Mouse (Mus musculus) heart, adult 2 months (tissue): ENCODE measurements at regions not wholly inside any gene's neighbourhood (a gene's known extent, or its start where the extent isn't known, plus 50 kb on each side); places are given as distances from the start of the nearest gene placed in this dataset.

ENCODE experiments used
- CTCF ChIP-seq: fragments of 200-600 bp; IDR thresholded peaks from 2 replicates; pipeline ENCODE4 v1.8.1; 2022; ENCODE audit warnings: antibody characterized with exemption, mild to moderate bottlenecking, moderate library complexity
- POLR2A ChIP-seq: fragments of 200-500 bp; IDR thresholded peaks from 2 replicates; pipeline ENCODE4 v1.6.1; 2011; ENCODE audit warnings: mild to moderate bottlenecking, low read depth, low read length, control low read depth; ENCODE audit not compliant: insufficient read depth

DNA sequence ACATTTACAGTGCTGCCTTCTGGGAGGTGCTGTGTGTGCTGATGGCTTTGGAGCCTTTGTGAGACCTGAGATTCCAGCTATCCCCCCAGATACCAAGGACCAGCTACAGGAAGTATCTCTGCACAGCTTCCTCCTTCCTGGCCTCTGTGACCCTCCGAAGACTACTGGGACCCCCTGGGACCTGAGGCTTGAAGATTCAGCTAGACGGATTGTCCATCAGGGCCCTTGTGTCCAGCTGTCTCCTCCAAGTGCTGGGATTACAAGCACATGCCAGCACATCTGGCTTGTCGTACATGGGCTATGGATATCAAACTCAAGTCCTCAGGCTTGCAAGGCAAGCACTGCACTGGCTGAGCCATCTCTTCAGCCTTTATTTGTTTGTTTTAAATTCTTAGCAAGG, 71.7 kb upstream of the Mpp6 start:
- no peak for TF ChIP-seq CTCF
- no peak for TF ChIP-seq POLR2A
